Mouse (Mus musculus): Measurements from ENCODE around the gene Supt5. TPM values are rescaled to one million over a fixed set of nuclear protein-coding genes. Genes with fewer than 3 reads are reported as not detected.
"Not testable (repeated sequence)": the region's sequence is repeated elsewhere in the genome, so short reads cannot be mapped to it uniquely, and the experiment has no call there.

Gene Supt5
- 107 and 118 TPM in 2 replicates for polyA plus RNA-seq (2016; fragmentation: Nextera tagmentation; extraction: Ambion mirVana)

DNA sequence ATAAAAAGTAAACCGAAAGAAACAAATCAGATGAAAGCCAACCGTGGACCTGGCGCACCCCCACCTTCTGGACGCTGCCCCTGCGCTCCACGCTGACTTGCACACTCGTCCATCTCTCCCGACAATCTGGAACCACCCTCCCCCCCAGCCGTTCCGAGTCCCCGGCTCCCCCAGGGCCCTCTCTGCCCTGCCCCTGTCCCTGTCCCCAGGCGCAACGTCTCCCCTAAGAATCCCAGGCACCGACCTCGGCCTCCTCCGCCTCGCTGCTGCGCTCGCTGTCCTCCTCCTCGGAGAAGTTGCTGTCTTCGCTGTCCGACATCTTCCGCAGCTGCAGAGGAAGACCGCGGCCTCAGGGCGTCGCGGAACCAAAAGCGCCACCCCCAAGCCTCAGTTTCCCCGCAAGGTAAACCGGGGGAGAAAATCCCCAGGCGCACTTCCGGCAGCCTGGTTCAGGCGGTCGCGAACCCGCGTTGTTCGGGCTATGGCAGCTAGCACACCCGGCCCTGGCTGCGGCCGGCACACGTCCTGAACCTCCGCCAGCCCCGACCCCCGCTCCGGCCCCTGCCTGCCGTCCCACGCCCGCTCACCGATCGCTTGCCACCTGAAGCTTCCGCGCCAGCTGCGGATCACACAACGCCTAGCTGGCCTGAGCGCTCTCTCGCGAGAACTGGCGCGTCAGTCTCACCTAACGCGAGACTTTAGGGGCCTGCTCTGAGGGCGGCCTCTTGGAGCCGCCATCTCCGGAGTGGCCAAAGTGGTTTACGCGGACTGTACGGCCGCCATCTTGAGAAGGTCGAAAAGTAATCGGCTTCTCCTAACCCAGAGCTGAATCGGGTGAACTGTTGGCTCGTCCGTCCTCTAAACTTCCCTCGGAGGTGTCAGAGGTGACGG lies at the start of gene Supt5:
Supt5 (minus strand) TSS at position 639 of the 891 bp plus-strand sequence.
- H3K4me1 ChIP-seq (replicated peaks) = peaks cover 21% of the 10 kb centered on the region
- WGBS = under 1% methylated on average over 77 of the region's 77 CpGs
- peak within 1 kb of the TSS; percentile 97 for H3K4me3 ChIP-seq
- H3K27ac ChIP-seq = peak within 1 kb of the TSS; percentile 95
- peak; percentile 98 for DNase-seq (ENCODE audit: low spot score)
- peaks cover 33% of the 10 kb centered on the region for H3K36me3 ChIP-seq
- no peaks in the 10 kb centered on the region for H3K9me3 ChIP-seq
- no peaks in the 10 kb centered on the region for H3K27me3 ChIP-seq (ENCODE audit: insufficient read depth, poor library complexity, severe bottlenecking)

- Histone ChIP-seq H3K36me3 (peaks cover 60% of the 10 kb centered on the region), H3K4me1 (replicated peaks) (peaks cover 30% of the 10 kb centered on the region)
- not testable (repeated sequence) for H3K4me3 ChIP-seq; H3K27ac ChIP-seq; H3K9me3 ChIP-seq; DNase-seq (ENCODE audit: low spot score); H3K27me3 ChIP-seq (ENCODE audit: insufficient read depth, poor library complexity, severe bottlenecking)
- WGBS = 93% methylated on average over 7 of the region's 7 CpGs
Measured at GRCm38 (mm10) chr7:28387384-28387783, 48.8 kb upstream of the Supt5 start.

DNA sequence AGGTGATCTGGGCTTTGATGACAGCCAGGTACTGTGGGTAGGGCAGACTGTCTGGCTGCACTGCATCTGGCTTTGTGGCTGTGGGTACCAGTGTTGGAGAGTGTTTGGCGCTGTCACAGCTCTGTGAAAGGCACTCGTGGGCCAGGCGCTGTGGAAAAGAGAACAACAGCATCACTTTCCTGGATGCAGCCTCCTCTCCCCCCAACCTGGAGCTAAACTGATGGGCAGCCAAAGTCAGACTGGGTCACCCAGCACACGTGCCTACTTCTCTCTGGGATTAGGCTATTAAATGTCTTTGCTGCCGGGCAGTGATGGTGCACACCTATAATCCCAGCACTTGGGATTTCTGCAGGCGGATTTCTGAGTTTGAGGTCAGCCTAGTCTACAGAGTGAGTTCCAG lies 48.3 kb upstream of the Supt5 start:
- not testable (repeated sequence) for H3K9me3 ChIP-seq; H3K4me3 ChIP-seq; H3K27ac ChIP-seq; H3K27me3 ChIP-seq (ENCODE audit: insufficient read depth, poor library complexity, severe bottlenecking); DNase-seq (ENCODE audit: low spot score)
- Histone ChIP-seq H3K36me3 (peaks cover 60% of the 10 kb centered on the region), H3K4me1 (replicated peaks) (peaks cover 31% of the 10 kb centered on the region)
- WGBS = 82% methylated on average over 6 of the region's 6 CpGs

DNA sequence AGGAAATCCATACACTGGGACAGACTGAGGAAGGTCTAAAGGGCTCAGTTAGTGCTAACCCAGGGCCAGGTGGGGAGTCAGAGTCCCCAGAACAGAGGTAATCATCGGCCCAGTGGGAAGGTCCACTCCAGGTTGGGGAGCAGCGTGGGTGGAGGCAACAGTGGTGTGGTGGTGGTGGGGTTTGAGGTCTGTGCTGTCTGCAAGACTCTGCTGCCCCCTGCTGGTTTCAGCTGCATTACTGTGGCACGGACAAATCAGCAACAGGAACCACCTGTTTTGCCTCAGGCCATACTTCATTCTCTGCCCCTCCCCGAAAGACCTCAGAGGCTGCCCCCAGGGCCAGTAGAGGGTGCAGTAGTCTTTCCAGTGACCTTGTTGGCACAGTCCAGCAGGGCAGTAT lies 47.9 kb upstream of the Supt5 start:
- peaks cover 31% of the 10 kb centered on the region for H3K4me1 ChIP-seq (replicated peaks)
- H3K27me3 ChIP-seq (ENCODE audit: insufficient read depth, poor library complexity, severe bottlenecking) = no peaks in the 10 kb centered on the region
- peak; percentile 83 for DNase-seq (ENCODE audit: low spot score)
- peak overlapping the region; percentile 35; the same call in 1 of the 2 replicates for H3K27ac ChIP-seq
- 35% methylated on average over 4 of the region's 4 CpGs for WGBS
- H3K36me3 ChIP-seq = peaks cover 60% of the 10 kb centered on the region
- no peaks in the 10 kb centered on the region for H3K9me3 ChIP-seq
- H3K4me3 ChIP-seq = no peak overlapping the region

DNA sequence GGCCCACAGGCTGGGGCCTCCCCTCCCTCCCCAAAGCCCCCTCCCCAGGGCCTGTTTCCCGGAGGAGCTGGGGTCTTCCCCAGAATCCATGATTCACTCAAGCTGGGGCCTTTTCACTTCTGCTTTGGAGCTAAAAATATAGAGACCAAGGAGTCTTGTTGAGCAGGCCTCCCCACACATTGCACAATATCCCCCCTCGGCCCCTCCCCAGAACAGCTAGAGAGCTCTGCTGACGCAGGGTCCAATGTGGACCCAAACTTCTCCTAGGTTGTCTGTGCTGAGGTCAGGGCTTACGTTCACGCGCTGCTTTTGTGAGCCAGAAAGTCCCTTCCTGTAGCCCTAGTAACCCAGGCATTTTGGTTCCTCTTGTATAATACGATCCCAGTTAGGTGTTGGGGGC lies 47.5 kb upstream of the Supt5 start:
- Histone ChIP-seq H3K9me3 (no peaks in the 10 kb centered on the region), H3K36me3 (peaks cover 60% of the 10 kb centered on the region), H3K27ac (peak overlapping the region; percentile 35; the same call in 1 of the 2 replicates), H3K4me1 (replicated peaks) (peaks cover 31% of the 10 kb centered on the region), H3K27me3 (ENCODE audit: insufficient read depth, poor library complexity, severe bottlenecking) (peaks cover under 1% of the 10 kb centered on the region; the same call in 1 of the 2 replicates), H3K4me3 (no peak overlapping the region)
- no peak for DNase-seq (ENCODE audit: low spot score)
- WGBS = 86% methylated on average over 7 of the region's 7 CpGs

DNA sequence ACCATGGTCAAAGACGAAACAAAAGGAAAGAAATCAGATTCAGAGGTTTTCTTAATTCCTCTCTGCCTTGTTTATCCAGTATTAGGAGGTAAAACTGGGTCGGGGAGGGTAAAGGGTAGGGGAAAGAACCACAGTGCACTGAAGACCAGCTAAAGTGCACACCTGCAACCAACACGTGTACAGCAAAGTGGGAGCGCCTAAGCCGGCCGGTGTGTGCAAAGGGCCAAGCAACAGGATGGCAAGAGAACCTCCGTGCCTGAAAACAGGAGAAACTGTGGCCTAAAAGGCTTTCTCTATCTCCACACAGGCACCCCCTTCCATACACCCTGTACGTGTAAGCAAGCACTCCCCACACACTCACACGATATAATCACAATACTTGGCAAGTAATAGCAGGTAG lies 46.6 kb upstream of the Supt5 start:
- Histone ChIP-seq H3K9me3 (no peaks in the 10 kb centered on the region), H3K27me3 (ENCODE audit: insufficient read depth, poor library complexity, severe bottlenecking) (peaks cover 8% of the 10 kb centered on the region; the same call in 1 of the 2 replicates), H3K36me3 (peaks cover 52% of the 10 kb centered on the region), H3K4me3 (no peak overlapping the region), H3K4me1 (replicated peaks) (peaks cover 38% of the 10 kb centered on the region), H3K27ac (no peak overlapping the region)
- 94% methylated on average over 9 of the region's 9 CpGs for WGBS
- DNase-seq (ENCODE audit: low spot score) = no peak

GRCm38 (mm10) chr7:28384162-28384561 lies 45.6 kb upstream of the Supt5 start:
- Histone ChIP-seq H3K4me3 (no peak overlapping the region), H3K27ac (no peak overlapping the region), H3K36me3 (peaks cover 41% of the 10 kb centered on the region), H3K4me1 (replicated peaks) (peaks cover 45% of the 10 kb centered on the region), H3K27me3 (ENCODE audit: insufficient read depth, poor library complexity, severe bottlenecking) (peaks cover 8% of the 10 kb centered on the region; the same call in 1 of the 2 replicates), H3K9me3 (no peaks in the 10 kb centered on the region)
- no peak for DNase-seq (ENCODE audit: low spot score)
- WGBS = 85% methylated on average over 6 of the region's 6 CpGs

DNA sequence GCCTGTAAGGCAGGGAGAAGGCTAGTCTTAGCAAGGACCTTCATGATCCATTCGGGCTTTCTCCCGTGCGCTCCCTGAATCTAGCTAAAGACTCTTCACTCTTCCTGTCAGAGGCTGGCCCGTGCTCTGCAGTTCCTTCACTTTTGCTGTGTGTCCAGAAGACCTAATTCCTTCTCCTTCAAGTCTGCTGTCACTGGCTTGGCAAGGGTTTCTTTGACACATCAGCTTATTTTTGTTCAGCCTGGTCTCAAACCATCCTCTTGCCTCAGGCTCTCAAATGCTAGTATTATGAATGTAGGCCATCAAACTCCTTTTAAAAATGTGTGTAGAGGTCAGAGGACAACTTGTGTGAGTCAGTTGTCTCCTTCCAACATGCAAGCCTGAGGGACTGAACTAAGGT lies 45.1 kb upstream of the Supt5 start:
- 88% methylated on average over 4 of the region's 4 CpGs for WGBS
- peaks cover 49% of the 10 kb centered on the region for H3K4me1 ChIP-seq (replicated peaks)
- no peak overlapping the region for H3K27ac ChIP-seq
- peaks cover 36% of the 10 kb centered on the region for H3K36me3 ChIP-seq
- H3K9me3 ChIP-seq = no peaks in the 10 kb centered on the region
- H3K27me3 ChIP-seq (ENCODE audit: insufficient read depth, poor library complexity, severe bottlenecking) = peaks cover 8% of the 10 kb centered on the region; the same call in 1 of the 2 replicates
- DNase-seq (ENCODE audit: low spot score) = no peak
- no peak overlapping the region for H3K4me3 ChIP-seq

- Histone ChIP-seq H3K9me3 (no peaks in the 10 kb centered on the region), H3K4me3 (no peak overlapping the region), H3K36me3 (peaks cover 32% of the 10 kb centered on the region), H3K27ac (peak overlapping the region; percentile 91; the same call in 1 of the 2 replicates), H3K4me1 (replicated peaks) (peaks cover 56% of the 10 kb centered on the region), H3K27me3 (ENCODE audit: insufficient read depth, poor library complexity, severe bottlenecking) (peaks cover 12% of the 10 kb centered on the region)
- WGBS = 78% methylated on average over 11 of the region's 11 CpGs
- no peak for DNase-seq (ENCODE audit: low spot score)
Measured at GRCm38 (mm10) chr7:28382981-28383396, 44.4 kb upstream of the Supt5 start.

DNA sequence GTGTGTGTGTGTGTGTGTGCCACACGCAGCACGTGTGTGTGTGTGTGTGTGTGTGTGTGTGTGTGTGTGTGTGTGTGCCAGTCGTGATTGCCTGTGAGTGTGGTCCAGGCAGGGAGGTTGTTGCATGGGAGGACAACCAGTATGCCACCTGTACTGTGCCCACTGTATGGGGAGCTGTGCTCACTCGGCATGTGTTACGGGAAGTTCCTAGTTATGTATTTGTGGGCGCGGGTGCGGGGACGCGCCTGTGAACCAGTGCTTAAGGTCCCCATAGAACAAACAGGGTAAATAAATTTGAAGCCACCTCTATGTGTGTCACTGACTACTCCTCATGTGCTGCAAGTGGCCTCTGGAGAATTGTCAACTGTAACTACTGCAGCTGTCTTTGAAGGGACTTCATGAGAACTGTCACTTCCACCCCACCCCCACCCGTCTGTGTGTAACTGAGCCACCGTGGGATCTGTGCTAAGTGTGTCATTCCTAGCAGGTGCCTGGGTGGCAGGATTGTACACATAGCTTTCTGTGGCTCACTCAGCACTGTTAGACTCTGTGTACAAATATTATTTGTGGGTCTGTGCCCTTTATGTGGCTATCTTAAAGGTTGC lies 43.9 kb upstream of the Supt5 start:
- peaks cover 17% of the 10 kb centered on the region for H3K27me3 ChIP-seq (ENCODE audit: insufficient read depth, poor library complexity, severe bottlenecking)
- DNase-seq (ENCODE audit: low spot score) = no peak
- H3K4me3 ChIP-seq = peak overlapping the region; percentile 48
- H3K4me1 ChIP-seq (replicated peaks) = peaks cover 61% of the 10 kb centered on the region
- 73% methylated on average over 10 of the region's 12 CpGs for WGBS
- H3K9me3 ChIP-seq = no peaks in the 10 kb centered on the region
- H3K27ac ChIP-seq = peak overlapping the region; percentile 91
- peaks cover 32% of the 10 kb centered on the region for H3K36me3 ChIP-seq

GRCm38 (mm10) chr7:28381938-28382337 lies 43.4 kb upstream of the Supt5 start:
- H3K9me3 ChIP-seq = no peaks in the 10 kb centered on the region
- H3K4me1 ChIP-seq (replicated peaks) = peaks cover 66% of the 10 kb centered on the region
- DNase-seq (ENCODE audit: low spot score) = peak; percentile 76
- H3K36me3 ChIP-seq = peaks cover 29% of the 10 kb centered on the region
- 10% methylated on average over 20 of the region's 20 CpGs for WGBS
- H3K27ac ChIP-seq = peak overlapping the region; percentile 91
- peak overlapping the region; percentile 48 for H3K4me3 ChIP-seq
- peaks cover 23% of the 10 kb centered on the region for H3K27me3 ChIP-seq (ENCODE audit: insufficient read depth, poor library complexity, severe bottlenecking)

DNA sequence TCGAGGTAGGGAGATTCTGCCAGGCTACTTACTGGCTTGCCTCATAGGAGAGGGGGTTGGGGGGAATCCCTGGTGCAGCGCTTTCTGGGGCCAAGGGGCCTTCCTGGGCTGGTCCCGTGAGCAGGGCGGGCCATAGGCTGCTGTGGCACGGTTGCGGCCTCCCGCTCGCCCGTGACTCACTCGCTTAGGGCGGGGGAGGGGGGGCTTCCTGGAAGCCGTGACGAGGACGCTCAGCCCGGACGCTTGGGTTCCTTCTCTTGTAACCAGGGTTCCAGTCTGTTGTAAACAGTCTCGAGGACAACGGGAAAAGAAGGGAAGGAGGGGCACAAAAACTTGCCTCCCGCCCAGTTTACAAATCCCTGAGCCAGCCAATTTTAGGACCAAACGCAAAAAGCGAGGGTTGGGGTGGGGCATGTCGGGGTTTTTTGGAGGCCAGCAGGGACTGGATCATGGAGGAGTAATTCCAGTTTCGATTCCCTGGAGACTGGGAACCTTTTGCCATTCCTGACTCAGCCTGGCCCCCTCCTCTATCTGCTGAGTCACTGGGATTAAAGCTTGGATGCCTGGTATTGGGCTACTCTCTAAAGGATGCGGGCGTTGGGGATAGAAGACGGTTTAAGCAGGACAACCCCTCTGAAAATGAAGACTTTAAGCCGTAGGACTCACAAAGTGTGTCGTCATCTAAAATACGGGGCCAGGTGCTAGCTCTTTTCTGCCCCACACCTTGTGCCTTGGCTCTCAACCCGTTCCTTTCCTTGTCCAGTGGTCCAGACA lies 42.7 kb upstream of the Supt5 start:
- H3K4me1 ChIP-seq (replicated peaks) = peaks cover 72% of the 10 kb centered on the region
- WGBS = 10% methylated on average over 30 of the region's 30 CpGs
- peak; percentile 50 for DNase-seq (ENCODE audit: low spot score)

More for the DNA sequence above, 42.7 kb upstream of the Supt5 start:
- peak overlapping the region; percentile 48 for H3K4me3 ChIP-seq
- peak overlapping the region; percentile 91 for H3K27ac ChIP-seq
- H3K27me3 ChIP-seq (ENCODE audit: insufficient read depth, poor library complexity, severe bottlenecking) = peaks cover 24% of the 10 kb centered on the region
- H3K9me3 ChIP-seq = no peaks in the 10 kb centered on the region
- peaks cover 23% of the 10 kb centered on the region for H3K36me3 ChIP-seq

Measured in hindbrain, embryonic 10.5 days (tissue).